Mouse (Mus musculus) monocyte, adult 5-6 weeks (primary cell): ENCODE results near the gene Lnx2. TPM values are rescaled to one million over a fixed set of nuclear protein-coding genes. Genes with fewer than 3 reads are reported as not detected.

Experiments used
- ATAC-seq: fragments of 153-309, 156-312 bp; replicated peaks from 2 replicates; pipeline ENCODE4 v1.8.0; 2017; ENCODE audit warnings: mild to moderate bottlenecking; ENCODE audit not compliant: low TSS enrichment, insufficient number of reproducible peaks, severe bottlenecking, poor library complexity, low FRiP score
- total RNA-seq: library from RNA; stranded (forward); fragments of 200-1000, 200-491, 200-594 nt; gene quantifications from 3 replicates; pipeline ENCODE4 v1.2.3, GENCODE M21; 2017

The Lnx2 gene
- total RNA-seq, 1 experiment from 2014 or later = 2.9 TPM

DNA sequence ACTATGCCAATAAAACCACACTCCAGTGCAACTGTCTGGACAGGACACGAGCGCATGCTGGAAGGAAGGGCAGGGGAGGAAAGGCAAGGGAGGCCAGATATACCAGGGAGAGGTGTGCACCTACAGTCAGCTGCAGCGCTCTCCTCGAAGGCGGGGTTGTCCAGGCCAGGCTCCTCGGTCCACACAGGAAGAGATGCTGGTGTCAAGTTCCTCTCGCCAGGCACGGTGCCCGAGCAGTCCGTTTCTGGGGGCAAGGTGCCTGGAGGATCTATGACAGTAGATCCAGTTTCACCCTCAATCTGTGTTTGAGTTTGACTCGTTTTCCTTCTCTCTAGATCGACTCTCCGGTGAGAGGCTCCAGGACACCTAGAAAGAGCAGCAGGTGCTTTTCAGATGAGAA, 43.2 kb downstream of the Lnx2 start:
- ATAC-seq = no peak

DNA sequence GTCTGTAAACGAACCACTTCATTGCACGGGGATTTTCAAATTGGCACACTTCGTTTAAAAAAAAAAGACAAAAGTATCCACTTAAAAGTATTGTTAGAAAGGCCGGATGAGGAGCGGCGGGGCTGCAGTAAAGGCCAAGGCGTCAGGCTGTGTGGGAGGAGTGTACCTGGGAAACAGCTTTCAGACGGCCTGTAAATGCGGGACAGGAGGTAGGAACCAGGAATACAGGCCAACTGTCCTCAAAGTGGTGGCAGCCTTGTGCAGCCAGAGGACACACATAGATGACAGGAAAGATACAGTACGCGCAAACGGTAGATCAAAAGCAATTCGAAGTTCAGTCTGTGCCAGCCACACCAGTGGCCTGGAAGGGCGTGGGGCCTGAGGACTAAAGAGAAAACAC, 45.1 kb downstream of the Lnx2 start:
- ATAC-seq = no peak

DNA sequence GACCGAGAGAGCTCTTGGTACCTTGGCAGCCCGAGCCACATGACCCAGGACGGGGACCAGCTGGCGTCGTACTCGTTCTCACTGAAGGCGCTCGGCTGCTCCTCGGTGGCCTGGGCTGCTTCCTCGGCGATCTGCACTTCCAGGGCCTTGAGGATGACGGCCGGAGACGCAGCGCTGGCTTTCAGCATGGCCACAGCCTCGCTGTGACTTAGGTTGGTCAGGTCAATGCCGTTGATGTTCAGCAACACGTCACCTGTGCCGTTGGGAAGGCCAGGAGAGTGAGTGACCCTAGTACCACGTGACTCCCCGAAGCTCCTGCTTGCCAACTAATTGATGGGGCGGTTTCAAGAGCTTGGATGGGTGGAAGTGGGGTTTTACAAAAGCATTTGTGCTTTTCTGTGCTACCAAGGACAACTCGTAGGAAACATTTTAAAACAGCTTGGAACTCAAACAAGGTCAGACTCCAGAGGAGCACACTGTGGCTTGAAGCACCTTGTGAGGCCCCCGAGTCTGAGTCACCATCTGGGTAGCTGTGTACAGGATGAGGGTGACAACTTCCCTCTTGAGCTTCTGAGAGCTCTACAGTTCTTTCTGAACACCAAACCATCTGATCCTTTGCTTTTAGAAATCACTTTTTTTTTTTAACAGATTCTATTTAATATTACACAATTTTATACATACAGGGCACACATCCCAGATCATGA, 51.9 kb downstream of the Lnx2 start:
- no peak for ATAC-seq

DNA sequence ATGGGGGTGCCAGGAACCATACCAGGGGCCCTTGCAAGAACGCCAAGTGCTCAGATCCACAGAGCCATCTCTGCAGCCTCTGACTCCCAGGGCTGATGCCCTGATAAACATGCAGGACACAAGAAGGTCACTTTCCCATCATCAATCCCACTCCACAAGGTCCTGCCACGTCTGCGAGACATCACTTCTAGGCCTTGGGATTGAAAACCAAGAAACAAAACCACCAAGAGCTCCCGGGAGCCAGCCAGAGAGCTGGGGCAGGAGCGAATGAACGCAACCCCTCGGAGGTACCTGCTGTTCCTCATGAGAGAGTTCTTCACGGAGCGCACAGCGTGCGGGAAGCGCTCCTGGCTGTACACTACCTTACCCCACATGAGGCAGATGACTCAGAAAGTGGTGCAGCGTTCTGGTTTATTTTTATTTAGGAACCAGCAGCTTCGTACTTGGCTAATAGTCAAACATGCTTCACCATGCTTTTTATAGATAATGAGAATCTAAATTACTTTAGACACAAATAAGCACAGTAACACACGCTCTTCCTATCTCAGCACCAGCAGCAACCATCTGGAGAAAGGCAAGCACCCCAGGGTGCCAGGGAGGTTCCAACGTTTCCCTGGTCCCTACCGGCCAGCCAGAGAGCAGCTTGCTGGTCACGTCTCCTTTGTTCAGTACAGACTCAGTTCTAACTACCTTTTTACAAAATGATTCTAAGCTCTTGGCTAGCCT, 53.0 kb downstream of the Lnx2 start:
- no peak for ATAC-seq

DNA sequence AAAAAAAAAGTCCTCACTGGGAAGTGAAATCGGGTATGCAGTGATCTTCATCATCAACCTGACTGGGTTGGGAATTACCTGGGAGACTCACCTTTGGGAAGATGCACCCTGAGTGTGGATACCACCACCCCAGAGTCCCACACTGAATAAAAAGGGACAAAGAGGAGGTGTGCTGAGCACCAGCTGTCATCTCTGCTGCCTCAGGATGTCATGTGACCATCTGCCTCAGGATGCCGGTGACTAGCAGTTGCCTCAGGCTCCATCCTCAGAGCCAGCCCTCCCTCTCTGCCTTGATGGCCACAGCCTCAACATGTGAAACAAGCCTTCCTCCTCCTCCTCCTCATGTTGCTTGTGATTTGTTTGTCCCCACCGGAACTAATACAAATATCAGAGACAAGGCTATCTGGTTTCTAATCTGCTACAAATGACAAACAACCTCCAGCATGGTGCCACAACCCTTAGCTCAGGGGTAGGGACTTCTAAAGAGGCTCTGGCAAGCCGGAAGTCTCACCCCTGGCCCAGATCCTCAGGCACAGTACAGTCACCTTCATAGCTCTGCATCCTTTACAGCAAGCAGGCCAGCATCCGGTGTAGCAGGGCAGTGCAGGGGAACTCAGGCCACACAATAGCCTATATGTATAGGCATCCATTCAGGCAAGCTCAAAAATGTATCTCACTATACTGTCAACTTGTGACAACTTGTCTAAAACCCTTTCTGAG, 54.7 kb downstream of the Lnx2 start:
- no peak for ATAC-seq

DNA sequence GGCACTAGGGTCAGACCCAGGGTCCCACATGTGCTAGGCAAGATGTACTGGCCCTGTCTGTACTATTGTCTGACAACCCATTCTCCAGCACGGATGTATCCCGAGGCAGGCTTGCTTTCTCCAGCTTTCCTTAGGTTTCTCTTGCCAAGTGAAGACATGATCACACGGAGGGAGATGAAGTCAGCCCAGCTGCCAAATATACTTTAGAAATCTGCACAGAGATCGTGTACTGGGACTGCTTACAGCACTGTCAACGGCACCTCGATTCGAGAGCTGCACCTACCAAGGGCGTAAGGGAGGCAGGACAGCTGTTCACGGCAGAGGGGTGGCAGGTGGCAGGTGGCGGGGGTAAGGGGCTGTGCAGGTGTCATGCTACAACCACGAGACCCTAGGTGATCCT, 55.8 kb downstream of the Lnx2 start:
- ATAC-seq = no peak

DNA sequence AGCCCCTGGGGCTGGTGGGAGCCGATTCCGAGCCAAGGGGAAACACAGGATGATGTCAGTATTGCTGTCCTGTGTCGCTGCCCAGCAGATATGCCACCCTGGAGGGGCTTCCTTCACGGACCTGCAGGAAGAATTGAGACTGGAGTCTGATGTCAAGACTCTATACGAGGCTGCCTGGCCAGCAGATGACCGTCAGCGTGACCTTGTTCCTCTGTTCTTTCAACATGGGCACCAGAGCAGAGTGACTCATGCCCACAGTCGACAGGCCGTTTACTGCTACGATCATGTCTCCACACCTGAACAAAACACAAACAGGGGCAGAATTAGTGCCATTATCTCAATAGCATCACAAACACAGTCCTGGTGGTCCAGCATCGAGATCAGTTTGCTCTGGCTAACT, 57.6 kb downstream of the Lnx2 start:
- no peak for ATAC-seq

DNA sequence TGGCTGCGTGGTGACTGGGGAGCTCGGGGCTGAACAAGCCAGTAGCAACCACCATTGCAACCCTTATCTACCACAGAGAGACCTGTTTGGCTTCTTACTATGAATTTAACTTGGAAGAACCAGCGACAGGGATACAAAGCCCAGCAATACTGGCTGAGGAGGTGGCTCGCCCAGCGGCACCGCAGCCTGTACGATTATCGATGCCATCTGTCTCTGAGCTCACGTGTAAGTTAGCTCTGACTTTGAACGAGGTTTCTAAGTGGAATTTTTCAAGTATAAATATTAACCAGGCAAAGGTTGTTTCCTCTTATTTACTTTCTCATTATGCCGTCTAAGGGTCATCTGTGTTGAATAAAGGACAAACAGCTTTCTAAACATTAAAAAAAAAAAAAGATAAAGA, 58.9 kb downstream of the Lnx2 start:
- ATAC-seq = no peak

DNA sequence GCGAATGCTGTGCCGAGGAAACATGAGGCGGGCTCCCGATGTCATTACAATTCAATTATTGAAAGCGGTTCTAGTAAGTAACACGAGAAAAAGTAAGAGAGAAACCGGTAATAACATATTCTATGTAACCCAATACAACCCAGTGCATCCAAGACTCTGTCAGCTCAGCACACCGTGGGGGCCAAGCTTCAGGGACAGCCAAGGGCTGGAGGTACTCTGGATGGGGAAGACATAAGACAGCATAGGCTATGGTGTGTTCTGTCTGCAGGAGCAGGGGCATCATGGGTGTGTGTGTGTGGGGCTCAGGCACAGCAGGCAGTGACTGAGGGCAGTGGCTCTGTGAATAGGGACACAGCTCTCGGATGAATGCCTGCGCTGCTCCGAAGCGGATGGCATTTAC, 59.8 kb downstream of the Lnx2 start:
- ATAC-seq = no peak

DNA sequence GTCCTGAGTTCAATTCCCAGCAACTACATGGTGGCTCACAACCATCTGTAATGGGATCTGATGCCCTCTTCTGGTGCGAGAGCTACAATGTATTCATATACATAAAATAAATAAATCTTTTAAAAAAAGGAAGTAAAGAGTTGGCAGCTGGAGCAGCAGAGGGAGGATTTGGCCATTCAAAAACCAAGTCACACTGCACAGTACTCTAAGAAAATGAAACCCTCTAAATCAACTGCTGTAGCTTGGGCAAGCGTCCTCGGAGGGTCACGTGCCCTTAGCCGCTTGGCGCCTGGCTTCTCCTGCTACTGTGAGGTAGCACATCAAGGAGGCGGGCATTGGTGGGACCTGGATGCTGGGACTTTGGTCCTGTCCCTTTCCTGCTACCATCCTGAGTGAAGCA, 61.2 kb downstream of the Lnx2 start:
- ATAC-seq = no peak

DNA sequence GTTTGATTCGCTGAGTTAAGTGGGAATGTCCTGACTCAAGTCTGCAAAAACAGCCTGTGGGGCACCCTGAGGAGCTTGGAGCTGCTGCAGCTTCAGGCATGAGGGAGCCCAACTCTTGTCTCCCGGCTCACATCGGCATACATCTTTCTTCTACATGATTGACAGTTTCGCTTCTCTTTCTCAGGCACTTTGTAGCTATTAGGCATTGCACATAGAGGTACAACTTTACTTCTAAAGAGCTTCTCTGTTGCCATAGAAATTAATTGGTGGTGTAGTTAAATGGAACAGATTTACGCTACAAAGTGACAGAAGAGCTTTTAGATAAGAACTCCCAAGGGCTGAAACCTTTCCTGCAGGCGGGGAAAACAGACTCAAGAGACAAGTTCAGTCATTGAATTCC, 62.5 kb downstream of the Lnx2 start:
- no peak for ATAC-seq

DNA sequence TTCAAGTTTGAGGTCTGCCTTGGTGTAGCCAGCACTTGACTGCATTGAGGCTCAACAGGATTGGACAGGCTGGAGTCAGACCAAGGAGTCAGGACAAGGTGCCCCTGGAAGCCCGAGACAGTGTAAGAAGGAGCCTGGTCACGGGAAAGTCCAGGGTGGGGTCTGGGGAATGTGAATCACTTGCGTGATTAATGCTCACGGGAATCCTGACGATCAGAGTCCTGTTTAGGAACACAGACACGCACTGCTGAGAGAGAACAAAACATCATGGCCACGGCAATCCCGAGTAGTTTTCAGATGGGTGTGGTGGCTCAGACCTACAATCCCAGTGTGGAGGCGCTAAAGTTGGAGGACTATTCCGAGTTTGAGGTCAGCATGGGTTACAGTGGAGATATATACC, 65.1 kb downstream of the Lnx2 start:
- ATAC-seq = no peak

DNA sequence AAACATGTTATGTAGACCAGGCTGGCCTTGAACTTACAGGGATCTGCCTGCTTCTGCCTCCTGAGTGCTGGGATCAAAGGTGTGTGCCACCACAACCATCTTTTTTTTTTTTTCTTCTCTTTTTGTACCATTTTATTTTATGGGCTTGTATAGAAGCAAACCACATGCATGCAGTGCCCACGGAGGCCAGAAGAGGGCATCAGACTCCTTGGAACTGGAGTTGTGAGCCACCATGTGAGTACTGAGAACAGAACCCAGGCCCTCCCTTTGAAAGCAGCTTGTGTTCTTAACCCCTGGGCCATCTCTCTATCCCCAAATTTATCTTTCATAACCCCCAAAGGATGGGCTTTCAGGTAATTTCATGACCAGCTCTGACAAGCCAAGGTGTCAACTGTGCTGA, 73.1 kb downstream of the Lnx2 start:
- no peak for ATAC-seq

DNA sequence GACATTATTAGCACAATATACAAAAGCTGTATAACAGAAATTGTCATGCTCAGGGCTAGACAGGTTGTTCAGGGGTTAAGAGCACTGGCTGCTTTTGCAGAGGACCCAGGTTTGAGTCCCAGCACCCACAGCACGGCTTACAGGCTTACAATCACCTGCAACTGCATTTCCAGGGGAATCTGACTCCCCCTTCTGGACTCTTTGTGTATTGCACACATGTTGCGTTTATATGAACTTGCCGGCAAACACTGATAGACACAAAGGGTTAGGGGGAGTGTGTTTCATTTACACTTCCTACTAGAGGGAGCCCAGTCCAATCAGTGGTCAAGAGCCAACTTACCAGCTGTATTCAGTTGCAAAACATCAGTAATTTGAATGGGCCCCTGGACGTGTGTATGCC, 75.1 kb downstream of the Lnx2 start:
- no peak for ATAC-seq

DNA sequence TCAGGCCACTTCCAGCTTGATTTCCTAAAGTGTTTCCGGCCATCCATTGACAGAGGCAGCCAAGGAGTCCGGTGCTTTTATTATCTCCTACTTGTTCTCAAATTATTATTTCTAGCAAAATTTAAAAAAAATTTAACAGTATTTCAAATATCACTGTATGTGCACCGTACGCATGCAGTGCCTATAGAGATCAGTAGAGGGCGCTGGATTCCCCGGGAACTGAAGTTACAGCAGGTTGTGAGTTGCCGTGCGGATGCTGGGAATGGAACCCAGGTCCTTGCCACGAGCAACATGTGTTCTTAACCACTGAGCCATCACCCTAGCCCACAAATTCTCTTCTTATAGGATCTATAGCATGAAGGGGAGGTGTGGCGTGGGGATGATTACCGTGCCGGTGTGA, 77.6 kb downstream of the Lnx2 start:
- no peak for ATAC-seq

DNA sequence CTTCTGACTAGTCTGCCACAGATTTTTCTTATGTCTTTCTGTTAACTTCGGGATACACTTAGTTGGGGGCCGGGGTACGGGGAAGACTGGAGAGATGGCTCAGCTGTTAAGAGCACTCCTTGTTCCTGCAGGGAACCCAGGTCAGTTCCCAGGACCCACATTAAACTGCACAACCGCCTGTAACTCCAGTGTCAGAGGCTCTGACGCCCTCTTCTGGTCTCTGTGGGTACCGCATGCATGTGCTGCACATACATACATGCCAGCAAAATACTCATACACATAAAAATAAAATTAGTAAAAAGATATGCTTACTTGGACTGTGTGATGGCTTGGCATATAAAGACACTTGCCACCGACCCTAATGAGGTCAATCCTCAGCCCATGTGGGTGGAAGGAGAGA, 79.6 kb downstream of the Lnx2 start:
- no peak for ATAC-seq

DNA sequence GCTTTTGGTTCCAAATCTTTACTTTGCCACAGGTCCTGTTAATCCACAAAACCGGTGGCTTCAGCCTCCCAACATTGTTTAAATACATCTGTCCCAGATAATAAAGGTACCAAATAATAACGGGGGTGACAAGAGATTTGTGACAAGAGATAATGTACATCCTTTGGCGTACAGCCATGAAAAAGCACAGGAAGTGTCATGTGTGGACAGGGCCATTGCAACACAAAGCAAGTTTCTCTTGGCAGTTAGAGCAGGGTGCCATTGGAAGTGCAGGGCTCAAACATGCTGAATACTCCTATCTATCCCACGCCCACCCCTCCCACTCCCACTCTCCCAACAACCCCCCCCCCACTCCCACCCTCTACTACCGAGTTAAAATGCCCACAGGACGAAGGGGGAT, 81.4 kb downstream of the Lnx2 start:
- ATAC-seq = no peak

DNA sequence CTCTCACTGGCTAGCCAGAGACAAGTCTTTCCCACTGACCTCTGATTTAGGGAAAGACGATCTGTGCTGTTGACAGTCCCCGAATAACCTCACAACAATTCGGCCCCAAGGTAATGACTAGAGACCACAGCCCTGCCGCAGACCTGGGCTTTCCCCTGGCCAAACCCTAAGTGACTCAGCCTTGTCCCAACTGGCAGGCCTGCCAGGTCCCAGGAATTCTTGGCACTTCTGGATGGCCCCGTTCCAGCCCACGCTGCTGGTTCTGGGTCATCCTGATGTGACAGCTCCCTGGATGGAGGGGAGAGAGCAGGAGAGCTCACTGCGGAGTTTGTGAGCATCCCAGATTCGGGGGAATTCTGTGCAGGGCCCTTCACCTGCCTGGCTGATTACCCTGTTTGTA, 82.9 kb downstream of the Lnx2 start:
- no peak for ATAC-seq

DNA sequence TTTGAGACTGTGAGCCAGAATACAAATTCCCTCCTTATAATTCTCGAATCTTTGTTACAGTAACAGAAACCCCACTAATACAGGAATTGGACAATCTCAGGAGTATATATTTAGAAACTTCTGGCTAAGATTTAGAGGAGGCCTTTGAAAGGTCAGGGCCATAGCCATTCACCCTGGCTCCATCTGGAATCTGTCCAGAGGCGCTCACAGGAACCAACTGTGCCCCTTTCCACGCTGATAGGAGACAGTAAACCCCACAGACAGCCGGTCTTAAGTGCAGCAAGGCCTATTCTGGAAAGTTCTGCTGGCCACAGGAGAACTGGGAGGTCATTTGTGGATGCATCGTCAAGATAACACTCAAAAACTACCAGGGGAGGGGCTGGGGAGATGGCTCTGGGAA, 87.3 kb downstream of the Lnx2 start:
- no peak for ATAC-seq

DNA sequence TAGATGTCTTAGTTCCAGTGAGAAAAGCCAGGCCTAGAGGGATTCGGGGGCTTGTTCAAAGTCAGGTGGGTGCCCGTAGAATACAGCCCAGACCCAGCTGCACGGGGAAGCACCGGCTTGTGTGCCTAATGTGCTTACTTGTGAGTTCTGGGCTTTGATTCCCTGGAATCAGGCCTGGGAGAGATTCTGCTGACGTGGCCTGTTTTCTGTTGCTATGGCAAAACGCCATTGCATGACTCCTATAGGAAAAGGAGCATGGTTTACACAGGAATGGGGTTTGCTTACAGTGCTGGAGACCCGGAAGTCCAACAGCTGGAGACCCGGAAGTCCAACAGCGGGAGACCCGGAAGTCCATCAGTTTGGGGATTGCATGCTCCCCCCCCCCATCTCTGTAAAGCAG, 88.8 kb downstream of the Lnx2 start:
- no peak for ATAC-seq
